ENCODE assay signal across 10 mouse cellular contexts in genomic region chr13:46350075-46350747, GRCm38 (mm10).
DNase-seq lines count a peak whose midpoint lies in the region; ATAC-seq lines count a peak whose summit lies in the region.
"Had no signal": no experiment of that assay in that cellular context is flagged by ENCODE, and none has a peak within 500 bp of the region (broad histone marks: within the 10 kb centered on the region; RNA-seq: fewer than 3 reads in every experiment).

No protein-coding gene starts in this region.

- no peak overlapping the region for H3K9ac ChIP-seq in heart, embryonic 12.5 days
- H3K9ac ChIP-seq: heart, embryonic 15.5 days had no signal

- intact Hi-C loops in gastrocnemius, postnatal 14 days (cut with DNase I; ENCODE audit: low total_unique reads), result no loop called here

- peak; percentile 91 for DNase-seq in heart, adult 11 months
- peak; percentile 95 for DNase-seq in cerebellum, adult 11-12 months
- peak; percentile 74 for DNase-seq in gastrocnemius, postnatal 14 days
- peak; percentile 41 to 57 for DNase-seq in layer of hippocampus, postnatal 25 days (ENCODE audit: extremely low spot score in 1 of 2, low spot score in 1 of 2)
- peak; percentile 84 to 87 for DNase-seq in right cerebral cortex, postnatal 10 days (ENCODE audit: low spot score in 2 of 2)
- DNase-seq in natural killer cell, adult 2 months (ENCODE audit: low spot score in 2 of 2), result no peak
- DNase-seq in urinary bladder, postnatal 10 days (ENCODE audit: low spot score), result no peak

- no peaks in the 10 kb centered on the region for H3K27me3 ChIP-seq in heart, embryonic 12.5 days (replicated peaks)
- H3K27me3 ChIP-seq: heart, embryonic 15.5 days; megakaryocyte, embryonic 14.5 days had no signal

- WGBS in heart, embryonic 12.5 days, result 84% methylated on average over 7 of the region's 7 CpGs

- H3K4me3 ChIP-seq in heart, embryonic 12.5 days, result no peak overlapping the region
- H3K4me3 ChIP-seq: heart, embryonic 15.5 days; megakaryocyte, embryonic 14.5 days had no signal

- H3K27ac ChIP-seq in heart, embryonic 12.5 days (ENCODE audit: poor library complexity, severe bottlenecking), result no peak overlapping the region
- H3K27ac ChIP-seq: heart, embryonic 15.5 days had no signal

- H3K4me2 ChIP-seq in heart, embryonic 12.5 days, result no peak overlapping the region
- H3K4me2 ChIP-seq: heart, embryonic 15.5 days had no signal

- no peaks in the 10 kb centered on the region for H3K9me3 ChIP-seq in heart, embryonic 12.5 days (replicated peaks)
- H3K9me3 ChIP-seq: heart, embryonic 15.5 days; megakaryocyte, embryonic 14.5 days had no signal

- no peak for ATAC-seq in heart, embryonic 12.5 days (ENCODE audit: insufficient number of reproducible peaks, low FRiP score)

- no peaks in the 10 kb centered on the region for H3K36me3 ChIP-seq in heart, embryonic 12.5 days
- H3K36me3 ChIP-seq: heart, embryonic 15.5 days had no signal

- H3K4me1 ChIP-seq in heart, embryonic 12.5 days (replicated peaks), result no peaks in the 10 kb centered on the region; the same call in 1 of the 2 replicates
- H3K4me1 ChIP-seq: heart, embryonic 15.5 days had no signal

Comparison
In these comparisons a context has a peak if more than half of its experiments do, and no peak if none do; other contexts are left out.
1. DNase-seq: peak in heart, adult 11 months (single experiment), cerebellum, adult 11-12 months (single experiment), gastrocnemius, postnatal 14 days (single experiment), layer of hippocampus, postnatal 25 days (2 of 2) and right cerebral cortex, postnatal 10 days (2 of 2); none in natural killer cell, adult 2 months (0 of 2) and urinary bladder, postnatal 10 days (single experiment).